Mouse (Mus musculus) embryonic facial prominence, embryonic 11.5 days (tissue): Measurements from ENCODE around the gene Atp8b2. TPM values are rescaled to one million over a fixed set of nuclear protein-coding genes. Genes with fewer than 3 reads are reported as not detected.

ENCODE experiments used
- ATAC-seq: fragments of 200-750 bp; cut with Nextera tagmentation; replicated peaks from 2 replicates; pipeline ENCODE4 v1.8.0; 2017; ENCODE audit warnings: low read depth; ENCODE audit not compliant: insufficient number of reproducible peaks, low FRiP score, low TSS enrichment
- DNase-seq: peaks from one replicate; pipeline ENCODE4 v3.0.0-alpha.2; 2015; ENCODE audit warnings: low spot score
- H3K27ac ChIP-seq: fragments of 300-500 bp; sonication (generic); replicated peaks from 2 replicates; pipeline ENCODE4 v1.5.1; 2014; ENCODE audit warnings: mild to moderate bottlenecking, low read depth, low read length, control low read depth
- H3K27me3 ChIP-seq: fragments of 300-500 bp; sonication (generic); 2 replicates; pipeline ENCODE4 v1.6.1; 2014; ENCODE audit warnings: mild to moderate bottlenecking, low read length, moderate library complexity, mixed read lengths; ENCODE audit not compliant: control insufficient read depth, insufficient read depth
- H3K36me3 ChIP-seq: fragments of 300-500 bp; sonication (generic); replicated peaks from 2 replicates; pipeline ENCODE4 v1.6.1; 2014; ENCODE audit warnings: low read depth, mild to moderate bottlenecking, low read length, moderate library complexity, mixed read lengths; ENCODE audit not compliant: control insufficient read depth, insufficient read depth
- H3K4me1 ChIP-seq: fragments of 300-500 bp; sonication (generic); 2 replicates; pipeline ENCODE4 v1.6.1; 2014; ENCODE audit warnings: low read length, mixed read lengths; ENCODE audit not compliant: control insufficient read depth, insufficient read depth
- H3K4me2 ChIP-seq: fragments of 300-500 bp; sonication (generic); 2 replicates; pipeline ENCODE4 v1.6.1; 2014; ENCODE audit warnings: low read depth, mild to moderate bottlenecking, control low read depth, low read length, moderate library complexity
- H3K4me3 ChIP-seq: fragments of 300-500 bp; sonication (generic); 2 replicates; pipeline ENCODE4 v1.5.1; 2014; ENCODE audit warnings: low read depth, low read length, control low read depth
- H3K9ac ChIP-seq: fragments of 300-500 bp; sonication (generic); replicated peaks from 2 replicates; pipeline ENCODE4 v1.6.1; 2014; ENCODE audit warnings: mild to moderate bottlenecking, control low read depth, low read length
- H3K9me3 ChIP-seq: fragments of 300-500 bp; sonication (generic); replicated peaks from 2 replicates; pipeline ENCODE4 v1.6.1; 2016; ENCODE audit warnings: mild to moderate bottlenecking, low read length, inconsistent platforms, mixed read lengths; ENCODE audit not compliant: control insufficient read depth
- WGBS: fragments of 180-500 bp; shearing (Covaris S2); extraction: QIAGEN DNeasy Blood & Tissue Kit; methylation state at CpG from one replicate; pipeline ENCODE4 v1.1.7; 2014; 5-methylcytosine and 5-hydroxymethylcytosine counted together
- polyA plus RNA-seq: library from polyadenylated mRNA; unstranded; fragments of >200 nt; fragmentation: Nextera tagmentation; extraction: Ambion mirVana; gene quantifications from 2 replicates; pipeline ENCODE4 v1.2.1, GENCODE M21; 2014

The Atp8b2 gene
- polyA plus RNA-seq, 1 experiment from 2014 or later, result 10.6 TPM

GRCm38 (mm10) chr3:89932925-89933324 is 30.4 kb downstream of the Atp8b2 start:
- Histone ChIP-seq H3K27me3 (no peaks in the 10 kb centered on the region), H3K4me2 (no peak overlapping the region), H3K36me3 (no peaks in the 10 kb centered on the region), H3K9me3 (no peaks in the 10 kb centered on the region), H3K4me3 (no peak overlapping the region), H3K4me1 (no peaks in the 10 kb centered on the region), H3K27ac (no peak overlapping the region), H3K9ac (no peak overlapping the region)
- ATAC-seq (no peak), DNase-seq (no peak)
- 86% methylated on average over 2 of the region's 2 CpGs for WGBS

GRCm38 (mm10) chr3:89928956-89929355 is 34.4 kb downstream of the Atp8b2 start:
- Histone ChIP-seq H3K4me3 (no peak overlapping the region), H3K27me3 (no peaks in the 10 kb centered on the region), H3K4me2 (no peak overlapping the region), H3K9me3 (no peaks in the 10 kb centered on the region), H3K27ac (no peak overlapping the region), H3K4me1 (no peaks in the 10 kb centered on the region), H3K36me3 (no peaks in the 10 kb centered on the region), H3K9ac (no peak overlapping the region)
- no peak for DNase-seq
- WGBS, result 64% methylated on average over 4 of the region's 4 CpGs
- ATAC-seq, result no peak

GRCm38 (mm10) chr3:89926440-89926839 is 36.9 kb downstream of the Atp8b2 start:
- Histone ChIP-seq H3K4me1 (no peaks in the 10 kb centered on the region), H3K36me3 (no peaks in the 10 kb centered on the region), H3K27ac (no peak overlapping the region), H3K27me3 (no peaks in the 10 kb centered on the region), H3K9ac (no peak overlapping the region), H3K4me3 (no peak overlapping the region), H3K4me2 (no peak overlapping the region), H3K9me3 (no peaks in the 10 kb centered on the region)
- WGBS, result 96% methylated on average over 1 of the region's 1 CpGs
- ATAC-seq (no peak), DNase-seq (no peak)

- no peaks in the 10 kb centered on the region for H3K36me3 ChIP-seq
- no peaks in the 10 kb centered on the region for H3K4me1 ChIP-seq
- H3K27ac ChIP-seq, result no peak overlapping the region
- DNase-seq, result no peak
- H3K9me3 ChIP-seq, result no peaks in the 10 kb centered on the region
- H3K27me3 ChIP-seq, result no peaks in the 10 kb centered on the region
- no peak overlapping the region for H3K9ac ChIP-seq
- H3K4me2 ChIP-seq, result no peak overlapping the region
- no peak; the same call in 1 of the 2 replicates for ATAC-seq
- WGBS, result 69% methylated on average over 6 of the region's 6 CpGs
- H3K4me3 ChIP-seq, result no peak overlapping the region
Measured at GRCm38 (mm10) chr3:89920711-89921110, 42.6 kb downstream of the Atp8b2 start.

GRCm38 (mm10) chr3:89917408-89917807 is 45.9 kb downstream of the Atp8b2 start:
- WGBS, result 54% methylated on average over 3 of the region's 3 CpGs
- Histone ChIP-seq H3K27me3 (peaks cover 13% of the 10 kb centered on the region), H3K4me1 (peaks cover 3% of the 10 kb centered on the region; the same call in 1 of the 2 replicates), H3K4me3 (no peak overlapping the region), H3K4me2 (no peak overlapping the region), H3K36me3 (no peaks in the 10 kb centered on the region), H3K9me3 (no peaks in the 10 kb centered on the region), H3K27ac (no peak overlapping the region), H3K9ac (no peak overlapping the region)
- ATAC-seq (no peak), DNase-seq (no peak)

GRCm38 (mm10) chr3:89916622-89917021 is 46.7 kb downstream of the Atp8b2 start:
- Histone ChIP-seq H3K9me3 (no peaks in the 10 kb centered on the region), H3K9ac (no peak overlapping the region)
- WGBS, result 90% methylated on average over 1 of the region's 1 CpGs

GRCm38 (mm10) chr3:89914700-89915099 is 48.6 kb downstream of the Atp8b2 start:
- no peak overlapping the region for H3K9ac ChIP-seq
- no peak overlapping the region for H3K4me3 ChIP-seq
- no peak overlapping the region for H3K27ac ChIP-seq
- WGBS, result 73% methylated on average over 4 of the region's 4 CpGs
- DNase-seq, result no peak
- no peak for ATAC-seq
- H3K9me3 ChIP-seq, result no peaks in the 10 kb centered on the region
- H3K27me3 ChIP-seq, result peaks cover 13% of the 10 kb centered on the region
- no peaks in the 10 kb centered on the region for H3K36me3 ChIP-seq
- peaks cover 3% of the 10 kb centered on the region for H3K4me1 ChIP-seq
- no peak overlapping the region for H3K4me2 ChIP-seq

More at GRCm38 (mm10) chr3:89916622-89917021, 46.7 kb downstream of the Atp8b2 start:
- Histone ChIP-seq H3K4me2 (no peak overlapping the region), H3K36me3 (no peaks in the 10 kb centered on the region), H3K27ac (no peak overlapping the region), H3K27me3 (peaks cover 13% of the 10 kb centered on the region), H3K4me3 (no peak overlapping the region), H3K4me1 (peaks cover 3% of the 10 kb centered on the region; the same call in 1 of the 2 replicates)
- ATAC-seq (no peak), DNase-seq (no peak)

GRCm38 (mm10) chr3:89912543-89913391 is 50.5 kb downstream of the Atp8b2 start, which contains the start of gene Il6ra:
Gene Il6ra, minus strand, starts transcription at chr3:89913196.
- H3K27ac ChIP-seq, result no peak within 1 kb of the TSS; the same call in 1 of the 2 replicates
- DNase-seq, result peak; percentile 70

More at GRCm38 (mm10) chr3:89912543-89913391, 50.5 kb downstream of the Atp8b2 start, which contains the start of gene Il6ra:
- Histone ChIP-seq H3K4me3 (peak within 1 kb of the TSS; percentile 46), H3K9ac (peak within 1 kb of the TSS; percentile 39), H3K36me3 (no peaks in the 10 kb centered on the region), H3K4me1 (peaks cover 3% of the 10 kb centered on the region), H3K27me3 (peaks cover 13% of the 10 kb centered on the region), H3K4me2 (peak within 1 kb of the TSS; percentile 96), H3K9me3 (no peaks in the 10 kb centered on the region)
- 1% methylated on average over 73 of the region's 75 CpGs for WGBS
- peak; percentile 77 for ATAC-seq
